Mouse (Mus musculus) frontal cortex, adult 2 months (tissue): Measurements from ENCODE around the gene Olfr464. TPM values are rescaled to one million over a fixed set of nuclear protein-coding genes. Genes with fewer than 3 reads are reported as not detected.

ENCODE experiments used
- DNase-seq, 2 experiments: peaks; one replicate each; pipeline ENCODE4 v3.0.0; 2022; ENCODE audit warnings: low spot score in 1 of 2; ENCODE audit errors: extremely low spot score in 1 of 2
- polyA plus RNA-seq: library from polyadenylated mRNA; depleted of rRNA; stranded (reverse); fragments of >200 nt; gene quantifications from 2 replicates; pipeline ENCODE4 v1.2.3, GENCODE M21; 2012; rRNA removed

The Olfr464 gene
- 0.88 and 1.0 TPM in 2 replicates for polyA plus RNA-seq

- DNase-seq = no peak
These were observed at the start of gene Olfr464 for GRCm38 (mm10) chr11:87920966-87921365. Gene Olfr464, minus strand, starts transcription at chr11:87920967.

DNA sequence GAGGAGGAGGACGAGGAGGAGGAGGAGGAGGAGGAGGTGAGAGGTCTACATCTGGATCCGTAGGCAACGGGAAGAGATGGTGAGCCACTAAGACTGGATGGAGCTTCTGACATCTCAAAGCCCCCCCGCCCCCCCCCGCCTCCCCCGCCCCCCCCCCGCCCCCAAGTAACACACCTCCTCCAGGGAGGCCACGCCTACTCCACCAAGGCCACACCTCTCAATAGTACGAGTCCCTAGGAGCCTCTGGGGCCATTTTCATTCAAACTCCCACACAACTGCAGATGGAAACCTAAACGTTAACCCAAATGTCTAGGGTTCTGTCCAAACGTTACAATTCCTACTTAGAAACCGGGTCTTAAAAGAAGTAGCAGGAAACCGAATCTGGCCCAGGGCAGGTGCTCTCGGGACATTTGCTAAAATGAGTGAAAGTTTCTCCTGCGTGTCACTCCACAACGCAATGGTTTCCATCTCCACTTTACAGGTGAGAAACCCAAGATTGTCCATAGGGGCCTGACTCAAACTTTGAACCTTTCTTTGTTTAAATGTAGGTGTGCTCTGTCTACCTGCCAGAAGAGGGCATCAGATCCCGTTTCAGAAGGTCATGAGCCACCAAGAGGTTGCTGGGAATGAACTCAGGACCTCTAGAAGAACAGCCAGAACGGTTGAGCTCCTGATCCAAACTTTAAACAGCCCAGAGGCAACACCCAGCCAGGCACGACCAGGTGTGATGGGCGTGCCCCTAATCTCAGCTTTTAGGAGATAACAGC is 47.8 kb upstream of the Olfr464 start:
- no peak for DNase-seq

DNA sequence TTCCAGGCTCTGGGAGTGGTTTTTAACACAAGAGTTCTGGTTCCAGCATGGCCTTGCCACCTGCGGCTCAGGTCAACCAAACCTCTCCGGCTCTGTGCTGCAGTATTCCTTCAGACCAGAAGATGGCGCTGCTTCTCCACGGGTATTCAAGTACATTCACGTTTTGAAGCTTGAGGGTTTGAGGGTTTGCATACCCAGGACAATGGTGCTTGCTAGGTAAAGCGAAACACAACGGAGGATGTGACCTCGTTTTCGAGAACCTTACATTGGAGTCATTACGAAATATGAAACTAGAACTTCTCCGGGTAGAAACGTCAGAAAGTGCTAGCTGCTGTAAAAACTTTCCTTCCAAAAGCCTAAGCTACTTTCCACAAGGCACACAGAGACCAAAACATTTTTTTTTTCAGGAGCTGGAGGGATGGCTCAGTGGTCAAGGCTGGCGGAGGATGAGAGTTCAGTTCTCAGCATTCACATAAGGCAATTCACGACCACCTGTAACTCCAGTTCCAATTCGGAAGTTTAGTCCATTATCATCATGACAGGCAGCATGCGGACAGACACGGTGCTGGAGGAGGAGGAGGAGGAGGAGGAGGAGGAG is 47.0 kb upstream of the Olfr464 start:
- peak; percentile 73 to 96 for DNase-seq

DNA sequence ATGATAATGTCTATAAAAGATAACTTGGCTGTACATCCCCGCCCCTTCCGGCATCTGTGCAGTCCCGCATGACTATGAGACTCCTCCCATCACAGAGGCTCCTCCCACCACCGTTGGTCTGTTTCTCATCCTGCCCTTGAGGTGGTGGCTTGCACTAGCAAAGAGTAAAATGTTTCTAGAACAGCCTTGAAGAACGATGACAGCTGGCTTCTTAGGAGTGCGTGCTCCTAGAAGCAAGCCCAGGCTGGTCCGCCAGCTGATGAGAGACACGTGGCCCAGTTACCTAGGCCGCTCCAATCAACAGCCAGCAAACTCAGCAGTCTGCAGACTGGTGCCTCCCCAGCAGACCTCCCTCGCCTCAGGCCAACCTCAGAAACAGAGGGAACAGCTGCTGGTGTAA is 45.4 kb upstream of the Olfr464 start:
- DNase-seq = no peak

GRCm38 (mm10) chr11:87965293-87965692 is 44.5 kb upstream of the Olfr464 start:
- DNase-seq = no peak

- DNase-seq = no peak
These were observed 36.3 kb upstream of the Olfr464 start for GRCm38 (mm10) chr11:87957066-87957465.

DNA sequence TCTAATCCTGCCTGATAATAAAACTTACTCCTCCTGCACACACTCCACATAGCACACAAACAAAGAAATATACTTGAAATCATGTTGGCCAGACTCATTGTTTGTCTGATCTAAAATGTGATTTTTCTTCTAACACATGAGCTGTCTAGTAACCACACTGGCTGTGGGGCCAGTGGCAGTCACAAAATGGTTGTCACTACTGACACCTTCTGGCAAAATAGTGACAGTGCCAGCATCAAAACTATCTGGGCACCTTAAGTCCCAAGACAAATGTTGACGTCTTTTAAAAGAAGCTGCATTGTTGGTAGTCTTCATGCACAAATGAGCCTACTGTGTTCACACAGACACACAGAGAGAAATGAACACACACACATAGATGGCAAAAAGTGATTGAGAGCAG is 34.4 kb upstream of the Olfr464 start:
- DNase-seq = peak in 1 of 2 experiments; percentile 57

- DNase-seq = peak in 1 of 2 experiments; percentile 28
These were observed 29.2 kb upstream of the Olfr464 start for GRCm38 (mm10) chr11:87949990-87950389.

DNA sequence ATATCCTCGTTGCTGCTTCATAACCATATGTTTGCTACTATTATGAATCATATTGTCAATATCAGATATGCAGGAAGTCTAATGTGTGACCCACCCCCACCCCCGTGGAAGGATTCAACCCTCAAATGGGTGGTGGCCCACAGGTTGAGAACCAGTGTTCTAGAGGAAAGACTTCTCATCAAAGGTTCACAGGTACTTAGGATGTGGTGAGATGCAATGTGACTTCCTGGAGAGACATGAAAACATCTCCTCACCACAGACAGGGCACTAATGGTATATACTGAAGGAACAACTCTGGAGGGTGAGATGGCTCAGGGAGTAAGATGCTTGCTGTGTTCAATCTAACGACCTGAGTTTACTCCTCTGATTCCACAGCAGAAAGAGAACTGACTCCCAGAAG is 14.7 kb upstream of the Olfr464 start:
- DNase-seq = no peak

DNA sequence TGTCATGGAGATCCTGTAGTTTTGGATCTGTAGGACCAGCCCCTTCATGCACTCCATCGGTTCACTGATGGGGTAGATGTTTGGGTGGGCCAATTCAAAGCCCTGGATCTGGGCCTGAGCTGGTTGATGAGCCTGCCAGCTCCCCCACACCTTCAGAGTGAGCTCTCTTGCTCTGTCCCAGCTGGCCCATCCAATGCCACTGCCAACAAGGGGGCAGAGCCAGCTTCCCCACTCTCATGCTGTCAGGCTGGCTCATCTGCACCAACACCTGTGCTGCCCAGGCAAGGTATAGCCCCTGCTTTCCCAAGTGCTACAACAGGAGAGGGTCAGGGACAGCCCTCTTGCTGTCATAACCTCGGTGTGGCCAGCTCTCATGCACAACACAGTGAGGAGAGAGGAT is 13.0 kb upstream of the Olfr464 start:
- no peak for DNase-seq

DNA sequence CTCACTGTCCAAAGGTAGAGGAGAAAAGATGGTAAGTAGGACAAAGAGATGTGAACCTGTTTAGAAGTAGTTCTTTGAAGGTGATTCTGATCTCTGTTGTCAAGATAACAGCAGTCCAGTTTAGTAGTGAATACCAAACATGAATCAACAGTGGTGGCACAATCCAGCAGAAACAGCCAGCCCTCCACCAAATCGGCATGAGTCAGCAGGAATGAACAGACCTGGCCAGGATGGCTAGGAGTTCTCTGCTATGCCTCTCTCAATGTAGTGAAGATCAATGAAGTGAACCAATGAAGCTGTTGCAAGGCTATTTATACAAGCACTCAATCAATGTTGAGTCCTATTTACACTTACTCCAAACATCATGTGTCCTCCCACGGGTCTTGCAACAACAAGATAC is 9.6 kb upstream of the Olfr464 start:
- DNase-seq = no peak

DNA sequence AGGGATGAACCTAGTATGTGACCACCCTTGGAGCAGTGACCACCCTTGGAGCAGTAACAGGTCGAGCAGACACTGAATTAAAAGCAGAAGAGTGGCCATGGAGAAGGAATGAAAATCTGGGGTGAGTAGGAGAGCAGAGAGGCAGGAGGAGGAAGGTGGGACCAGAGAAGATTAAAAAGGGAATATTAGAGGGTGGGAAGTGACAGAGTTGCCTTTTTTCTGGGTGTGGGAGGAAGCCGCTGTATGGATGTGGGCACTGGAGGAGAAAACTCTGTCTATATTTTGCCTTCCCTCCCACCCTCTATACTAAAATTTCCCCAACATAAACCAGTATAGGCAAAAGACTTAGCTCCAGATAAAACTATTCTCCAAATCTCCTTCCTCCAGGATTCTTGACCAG is 466 bp downstream of the Olfr464 start:
- peak; percentile 41 to 66 for DNase-seq

GRCm38 (mm10) chr11:87916005-87916404 is 4.8 kb downstream of the Olfr464 start:
- DNase-seq = no peak

DNA sequence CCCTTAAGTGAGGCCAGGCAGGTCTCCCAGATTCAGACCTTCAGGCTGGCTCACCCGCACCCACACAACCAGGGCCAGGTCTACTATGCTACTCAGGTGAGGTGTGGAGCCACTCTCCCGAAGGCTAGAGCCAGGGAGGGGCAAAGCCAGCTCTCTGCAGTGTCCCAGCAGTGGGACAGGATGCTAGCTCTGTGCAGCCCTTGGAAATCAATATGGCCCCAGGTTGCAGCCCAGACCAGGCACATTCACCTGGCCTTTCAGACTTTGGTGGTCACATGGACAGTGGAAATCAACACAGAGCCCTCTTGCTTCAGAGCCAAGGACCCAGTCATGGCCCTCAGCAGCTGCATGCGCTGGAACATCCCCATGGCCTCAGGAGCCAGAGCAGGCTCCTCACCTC is 16.4 kb downstream of the Olfr464 start:
- DNase-seq = no peak

GRCm38 (mm10) chr11:87897287-87897686 is 23.5 kb downstream of the Olfr464 start, which contains the start of gene Olfr463:
Gene Olfr463, minus strand, starts transcription at chr11:87897387.
- no peak for DNase-seq

DNA sequence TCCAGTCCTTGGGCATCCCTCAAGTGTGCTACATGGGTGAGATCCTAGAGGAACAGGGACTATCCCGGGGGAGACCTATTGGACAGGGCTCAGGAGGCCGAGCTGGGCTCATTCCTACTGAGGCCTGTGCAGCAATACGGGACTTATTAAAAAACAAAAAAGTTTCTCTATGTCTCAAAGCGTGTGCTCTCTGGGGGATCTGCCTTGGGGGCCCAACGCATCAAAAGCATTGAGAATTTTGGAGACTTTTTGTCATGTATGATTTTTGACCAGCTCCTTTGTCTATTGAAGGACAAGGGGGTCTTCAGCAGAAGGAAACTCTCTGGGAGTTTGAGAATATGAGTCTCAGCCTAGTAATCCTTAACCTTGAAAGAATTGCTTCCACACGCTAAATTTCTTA is 28.6 kb downstream of the Olfr464 start, which contains the start of gene Olfr462:
Olfr462 (minus strand) TSS at position 101 of the 400 bp plus-strand sequence.
- no peak for DNase-seq

DNA sequence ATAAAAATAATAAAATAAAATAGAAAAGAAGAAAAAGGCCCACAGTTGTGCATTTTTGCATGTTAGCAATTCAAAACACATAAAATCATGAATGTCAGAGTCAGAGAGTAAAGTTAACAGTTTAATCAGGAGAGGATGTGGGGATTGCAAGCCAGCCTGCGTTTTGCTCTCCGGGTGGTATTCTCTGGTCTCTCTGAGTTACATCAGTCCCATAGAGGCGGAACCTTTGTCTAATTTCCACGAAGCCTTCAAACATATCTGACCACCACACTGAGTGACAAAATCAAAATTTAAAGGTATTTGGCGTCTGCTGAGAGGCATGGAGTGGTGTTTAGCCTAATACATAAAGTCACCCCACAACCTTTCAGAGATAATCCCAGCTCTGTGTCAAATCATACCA is 35.9 kb downstream of the Olfr464 start:
- DNase-seq = no peak

- no peak for DNase-seq
These were observed 37.3 kb downstream of the Olfr464 start for GRCm38 (mm10) chr11:87883493-87883892.

GRCm38 (mm10) chr11:87881714-87882113 is 39.1 kb downstream of the Olfr464 start:
- no peak for DNase-seq

GRCm38 (mm10) chr11:87879826-87880225 is 40.9 kb downstream of the Olfr464 start:
- DNase-seq = no peak

- no peak for DNase-seq
These were observed 45.3 kb downstream of the Olfr464 start, which contains the start of gene Epx for GRCm38 (mm10) chr11:87875436-87875835. Gene Epx, minus strand, starts transcription at chr11:87875536.

DNA sequence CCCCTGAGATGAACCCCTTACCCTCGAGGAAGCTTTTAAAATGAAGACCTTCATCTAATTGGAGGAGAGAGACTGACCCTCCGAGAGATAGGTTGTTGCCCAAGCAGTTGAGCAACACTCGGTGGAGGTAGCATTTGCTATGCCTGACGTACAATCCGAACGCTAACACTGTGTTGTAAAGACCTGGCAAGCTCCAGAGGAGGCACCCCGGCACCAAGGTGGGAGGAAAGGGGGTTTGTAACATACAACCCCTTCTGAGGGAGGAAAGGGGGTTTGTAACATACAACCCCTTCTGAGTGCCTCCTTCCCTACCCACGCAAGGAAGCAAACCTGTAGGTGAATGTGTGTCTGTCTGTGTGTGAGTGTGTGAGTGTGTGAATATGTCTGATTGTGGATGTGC is 49.0 kb downstream of the Olfr464 start:
- DNase-seq = no peak
